Mouse (Mus musculus) intestine, postnatal 0 days (tissue): Measurements from ENCODE around the gene Ctnna3. TPM values are rescaled to one million over a fixed set of nuclear protein-coding genes. Genes with fewer than 3 reads are reported as not detected.

Source experiments
- ATAC-seq: fragments of 200-750 bp; cut with Nextera tagmentation; 2 replicates; pipeline ENCODE4 v1.8.0; 2017; ENCODE audit warnings: mild to moderate bottlenecking, moderate TSS enrichment, moderate library complexity
- H3K27ac ChIP-seq: fragments of 300-500 bp; sonication (generic); 2 replicates; pipeline ENCODE4 v1.5.1; 2014; ENCODE audit warnings: mild to moderate bottlenecking, low read depth, low read length, moderate library complexity
- H3K27me3 ChIP-seq: fragments of 300-500 bp; sonication (generic); replicated peaks from 2 replicates; pipeline ENCODE4 v1.6.1; 2014; ENCODE audit warnings: low read length, mixed read lengths; ENCODE audit not compliant: control insufficient read depth, insufficient read depth
- H3K36me3 ChIP-seq: fragments of 300-500 bp; sonication (generic); 2 replicates; pipeline ENCODE4 v1.6.1; 2014; ENCODE audit warnings: mild to moderate bottlenecking, moderate library complexity; ENCODE audit not compliant: control insufficient read depth, insufficient read depth
- H3K4me1 ChIP-seq: fragments of 300-500 bp; sonication (generic); replicated peaks from 2 replicates; pipeline ENCODE4 v1.6.1; 2014; ENCODE audit warnings: antibody characterized with exemption, low read length, mixed read lengths; ENCODE audit not compliant: control insufficient read depth, insufficient read depth
- H3K4me2 ChIP-seq: fragments of 300-500 bp; sonication (generic); replicated peaks from 2 replicates; pipeline ENCODE4 v1.6.1; 2014; ENCODE audit warnings: low read depth, mild to moderate bottlenecking, moderate library complexity
- H3K4me3 ChIP-seq: fragments of 300-500 bp; sonication (generic); 2 replicates; pipeline ENCODE4 v1.5.1; 2014; ENCODE audit warnings: low read depth, low read length
- H3K9ac ChIP-seq: fragments of 300-500 bp; sonication (generic); 2 replicates; pipeline ENCODE4 v1.6.1; 2014; ENCODE audit warnings: mild to moderate bottlenecking, low read depth, low read length
- H3K9me3 ChIP-seq: fragments of 300-500 bp; sonication (generic); 2 replicates; pipeline ENCODE4 v1.6.1; 2016; ENCODE audit warnings: mixed run types; ENCODE audit not compliant: control insufficient read depth
- CTCF ChIP-seq: sonication (generic); IDR thresholded peaks from 2 replicates; pipeline ENCODE4 v1.5.1; 2016; ENCODE audit warnings: low read depth, mild to moderate bottlenecking, control low read depth, antibody characterized with exemption, moderate library complexity
- WGBS: fragments of 180-500 bp; shearing (Covaris S2); extraction: QIAGEN DNeasy Blood & Tissue Kit; methylation state at CpG from one replicate; pipeline ENCODE4 v1.1.7; 2014; 5-methylcytosine and 5-hydroxymethylcytosine counted together
- polyA plus RNA-seq: library from polyadenylated mRNA; unstranded; fragments of >200 nt; fragmentation: Nextera tagmentation; extraction: Ambion mirVana; gene quantifications from 2 replicates; pipeline ENCODE4 v1.2.1, GENCODE M21; 2015

The Ctnna3 gene
- polyA plus RNA-seq, 1 experiment from 2014 or later: 0.33 TPM

DNA sequence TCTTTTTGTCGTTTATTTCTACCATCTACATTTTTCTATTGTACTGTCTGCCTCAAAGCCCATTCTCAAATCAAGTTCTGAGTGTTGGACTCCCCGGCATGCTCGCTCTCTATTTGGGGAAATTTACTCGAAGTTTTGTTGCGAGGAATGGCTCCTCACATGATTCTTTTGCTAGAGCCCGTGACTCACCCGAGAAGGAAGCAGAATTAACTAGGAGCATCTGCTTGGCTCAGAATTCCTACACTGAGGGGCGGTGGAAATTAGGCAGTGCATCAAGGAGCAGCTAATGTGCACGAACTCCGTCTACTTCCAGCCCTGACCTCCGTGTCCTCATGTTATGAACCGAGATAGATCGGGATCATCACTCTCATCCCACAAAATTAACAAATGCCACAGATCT, 751.8 kb downstream of the Ctnna3 start:
- Histone ChIP-seq H3K4me1 (no peaks in the 10 kb centered on the region), H3K4me2 (no peak overlapping the region), H3K9me3 (no peaks in the 10 kb centered on the region), H3K9ac (no peak overlapping the region), H3K27me3 (no peaks in the 10 kb centered on the region), H3K36me3 (no peaks in the 10 kb centered on the region), H3K4me3 (no peak overlapping the region), H3K27ac (no peak overlapping the region)
- no peak for ATAC-seq
- TF ChIP-seq CTCF: no peak
- WGBS: 90% methylated on average over 13 of the region's 13 CpGs

DNA sequence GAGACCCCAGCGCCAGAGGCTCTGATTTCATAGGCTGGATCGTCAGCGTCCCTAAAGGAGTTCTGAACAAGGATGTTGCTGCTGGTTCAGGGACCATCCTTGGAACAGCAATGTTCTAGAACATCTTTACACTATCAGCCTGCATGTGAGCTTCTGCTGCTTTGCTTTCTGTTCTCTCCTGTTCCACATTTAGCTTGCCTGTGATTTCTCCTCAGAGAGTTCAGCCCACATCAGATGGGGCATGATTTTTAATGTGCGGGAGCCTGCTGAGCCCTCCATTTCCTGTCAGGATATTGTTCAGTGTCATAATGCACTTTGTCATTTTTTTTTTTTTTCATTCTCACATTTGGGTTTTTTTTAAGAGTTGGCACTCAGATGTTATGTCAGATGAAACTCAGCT, 752.8 kb downstream of the Ctnna3 start:
- no peak for TF ChIP-seq CTCF
- H3K27me3 ChIP-seq: no peaks in the 10 kb centered on the region
- H3K4me2 ChIP-seq: no peak overlapping the region
- WGBS: 90% methylated on average over 4 of the region's 4 CpGs
- no peak overlapping the region for H3K27ac ChIP-seq
- H3K4me3 ChIP-seq: no peak overlapping the region
- no peak for ATAC-seq
- no peaks in the 10 kb centered on the region for H3K9me3 ChIP-seq
- no peak overlapping the region for H3K9ac ChIP-seq
- H3K36me3 ChIP-seq: no peaks in the 10 kb centered on the region
- no peaks in the 10 kb centered on the region for H3K4me1 ChIP-seq

DNA sequence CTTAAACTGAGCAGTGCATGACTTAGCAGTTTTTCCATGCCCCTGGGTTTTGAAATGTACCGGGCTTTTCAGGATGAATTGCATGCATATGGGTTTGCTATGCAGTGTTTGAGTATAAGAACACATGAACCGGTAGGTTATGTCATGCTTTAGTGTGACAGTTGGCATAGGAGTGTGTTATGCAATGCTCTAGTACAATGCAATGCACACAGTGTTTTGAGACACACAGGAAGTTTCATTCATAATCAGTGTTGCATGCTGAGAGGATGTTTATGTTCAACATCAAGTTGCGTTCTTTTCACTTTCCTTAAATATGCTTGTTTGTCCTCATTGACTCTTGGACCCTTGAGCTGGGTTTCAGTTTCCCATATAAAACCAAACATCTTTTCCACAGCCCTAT, 758.1 kb downstream of the Ctnna3 start:
- Histone ChIP-seq H3K4me2 (no peak overlapping the region), H3K4me3 (no peak overlapping the region), H3K9ac (no peak overlapping the region), H3K27ac (no peak overlapping the region), H3K4me1 (no peaks in the 10 kb centered on the region), H3K9me3 (no peaks in the 10 kb centered on the region), H3K27me3 (no peaks in the 10 kb centered on the region), H3K36me3 (no peaks in the 10 kb centered on the region)
- ATAC-seq: no peak
- WGBS: 74% methylated on average over 3 of the region's 3 CpGs
- no peak for TF ChIP-seq CTCF

DNA sequence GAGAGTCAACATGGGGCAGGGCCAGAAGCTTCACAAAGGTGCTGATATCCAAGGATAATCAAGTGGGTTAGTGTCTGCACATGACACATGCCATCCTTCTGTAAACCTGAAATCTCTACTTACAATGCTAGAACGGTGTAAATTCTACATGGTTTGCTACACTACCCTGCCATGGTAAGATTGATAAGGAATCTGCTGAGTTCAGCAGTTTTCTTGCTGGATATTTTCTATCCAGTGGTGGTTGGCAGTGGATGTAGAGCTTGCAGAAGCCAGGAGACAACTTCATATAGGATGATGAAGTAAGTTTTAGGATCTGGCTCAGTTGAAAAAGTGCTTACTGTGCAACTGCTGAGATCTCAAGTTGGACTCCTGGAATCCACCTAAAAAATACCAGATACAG, 767.7 kb downstream of the Ctnna3 start:
- no peaks in the 10 kb centered on the region for H3K36me3 ChIP-seq
- H3K4me2 ChIP-seq: no peak overlapping the region
- no peak overlapping the region for H3K27ac ChIP-seq
- no peaks in the 10 kb centered on the region for H3K4me1 ChIP-seq
- no peak for ATAC-seq
- no peak overlapping the region for H3K4me3 ChIP-seq
- H3K9me3 ChIP-seq: no peaks in the 10 kb centered on the region
- no peak for TF ChIP-seq CTCF
- no peaks in the 10 kb centered on the region for H3K27me3 ChIP-seq
- no peak overlapping the region for H3K9ac ChIP-seq
- WGBS: 80% methylated on average over 1 of the region's 1 CpGs

- Histone ChIP-seq H3K9ac (no peak overlapping the region), H3K4me2 (no peak overlapping the region), H3K4me3 (no peak overlapping the region), H3K9me3 (no peaks in the 10 kb centered on the region), H3K36me3 (no peaks in the 10 kb centered on the region), H3K4me1 (no peaks in the 10 kb centered on the region), H3K27me3 (no peaks in the 10 kb centered on the region), H3K27ac (no peak overlapping the region)
- no peak for ATAC-seq
- 86% methylated on average over 3 of the region's 3 CpGs for WGBS
- TF ChIP-seq CTCF: no peak
These were observed 785.7 kb downstream of the Ctnna3 start for GRCm38 (mm10) chr10:64215632-64216031.

DNA sequence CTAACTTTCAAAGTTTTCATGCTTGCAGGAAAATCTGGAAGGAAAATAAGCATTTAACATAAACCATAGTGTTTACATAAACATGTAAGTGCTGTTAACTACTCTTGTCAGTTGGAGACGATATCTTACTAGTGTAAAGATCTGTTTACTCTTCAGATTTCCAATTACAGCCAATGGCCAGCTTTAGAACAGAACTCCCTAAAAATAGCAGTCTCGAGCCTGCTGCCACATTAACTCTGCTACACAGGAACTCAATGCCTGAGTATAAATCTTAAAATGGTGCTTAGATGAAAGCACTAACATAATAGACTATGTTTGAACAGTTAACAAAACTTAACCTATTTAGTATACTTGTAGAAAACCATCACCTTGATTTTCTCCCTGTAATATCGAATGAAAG, 793.1 kb downstream of the Ctnna3 start:
- Histone ChIP-seq H3K36me3 (no peaks in the 10 kb centered on the region), H3K9ac (no peak overlapping the region), H3K4me3 (no peak overlapping the region), H3K9me3 (no peaks in the 10 kb centered on the region), H3K27ac (no peak overlapping the region), H3K4me2 (no peak overlapping the region), H3K27me3 (no peaks in the 10 kb centered on the region), H3K4me1 (no peaks in the 10 kb centered on the region)
- ATAC-seq: no peak
- 34% methylated on average over 3 of the region's 3 CpGs for WGBS
- TF ChIP-seq CTCF: no peak

- no peak for ATAC-seq
- TF ChIP-seq CTCF: no peak
- Histone ChIP-seq H3K36me3 (no peaks in the 10 kb centered on the region), H3K9me3 (no peaks in the 10 kb centered on the region), H3K27ac (no peak overlapping the region), H3K4me2 (no peak overlapping the region), H3K9ac (no peak overlapping the region), H3K4me3 (no peak overlapping the region), H3K27me3 (no peaks in the 10 kb centered on the region), H3K4me1 (no peaks in the 10 kb centered on the region)
- WGBS: 94% methylated on average over 9 of the region's 9 CpGs
These were observed 794.1 kb downstream of the Ctnna3 start for GRCm38 (mm10) chr10:64224007-64224406.
